Mouse (Mus musculus): ENCODE measurements at regions not wholly inside any gene's neighbourhood (a gene's known extent, or its start where the extent isn't known, plus 50 kb on each side); places are given as distances from the start of the nearest gene placed in this dataset.

DNA sequence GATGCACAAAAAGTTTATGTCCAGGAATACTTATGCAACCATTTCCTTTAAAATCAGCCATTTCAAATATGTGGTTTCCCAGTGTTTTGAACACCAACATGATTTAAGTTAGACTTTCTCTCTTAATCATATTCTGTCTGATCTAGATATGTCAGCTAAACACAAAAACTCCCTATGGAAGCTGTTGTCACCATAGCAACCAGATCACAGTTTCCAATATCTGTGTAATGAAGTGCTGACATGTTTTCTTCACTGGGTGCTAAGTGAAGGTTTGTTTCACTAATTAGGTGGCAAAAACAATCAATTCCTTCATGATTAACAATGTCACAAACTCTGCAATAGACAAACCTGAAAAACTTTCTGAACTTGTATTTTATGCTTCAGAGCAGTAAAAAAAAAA, 615.9 kb upstream of the Ccng1 start:
- no peak for DNase-seq

DNA sequence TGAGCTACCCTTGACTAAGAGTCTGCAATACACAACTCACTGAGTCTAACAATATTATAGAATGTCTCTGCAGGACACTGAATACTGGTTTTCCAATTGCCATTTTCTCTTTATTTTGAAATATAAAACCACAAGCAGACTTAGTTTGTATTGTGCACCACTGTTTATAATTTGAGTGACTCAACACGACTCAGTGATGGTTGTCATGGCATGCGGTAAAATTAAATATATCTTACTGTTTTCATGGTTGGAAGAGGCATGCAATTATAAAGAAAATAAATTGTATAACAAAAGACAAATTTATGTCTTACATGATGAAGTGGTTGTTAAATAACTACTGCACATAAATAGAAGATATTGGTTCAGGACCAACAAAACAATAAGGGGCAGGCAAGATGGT, 586.0 kb upstream of the Ccng1 start:
- no peak for DNase-seq

DNA sequence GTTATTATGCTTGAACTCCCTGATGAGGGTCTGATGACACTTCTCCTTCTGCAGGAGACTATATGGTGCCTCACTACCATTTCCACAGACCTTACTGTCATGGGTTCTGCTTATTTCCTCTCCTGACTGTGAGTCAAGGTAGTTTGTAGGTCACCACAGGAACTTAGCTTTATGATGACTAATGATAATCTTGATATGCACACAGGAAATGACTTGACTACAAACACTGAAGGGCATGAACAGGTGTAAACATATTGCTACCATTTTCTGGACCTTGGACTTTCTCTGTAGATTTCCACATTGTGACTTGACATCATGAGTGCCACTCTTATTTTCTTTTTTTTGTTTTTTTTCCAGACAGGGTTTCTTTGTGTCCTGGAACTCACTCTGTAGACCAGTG, 585.3 kb upstream of the Ccng1 start:
- no peak for DNase-seq

DNA sequence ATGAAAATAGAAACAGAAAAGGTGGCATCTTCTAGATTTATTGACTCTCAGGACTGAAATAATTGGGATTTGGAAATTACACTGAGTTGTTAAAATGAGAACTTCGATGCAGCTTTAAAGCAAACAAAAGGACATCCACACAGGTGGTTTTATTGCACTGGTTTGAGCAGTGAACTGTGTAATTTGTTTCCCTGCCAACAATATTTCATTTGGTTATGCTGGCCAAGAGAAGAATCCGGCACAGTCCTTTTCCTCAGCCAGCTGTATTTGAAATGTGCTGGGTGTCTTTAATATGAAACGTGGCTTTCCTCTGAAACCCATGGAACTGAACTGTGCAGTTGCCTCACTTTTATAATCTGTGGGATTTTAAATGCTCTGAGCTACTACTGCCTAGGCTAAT, 582.0 kb upstream of the Ccng1 start:
- DNase-seq = peak; percentile 12 to 14

DNA sequence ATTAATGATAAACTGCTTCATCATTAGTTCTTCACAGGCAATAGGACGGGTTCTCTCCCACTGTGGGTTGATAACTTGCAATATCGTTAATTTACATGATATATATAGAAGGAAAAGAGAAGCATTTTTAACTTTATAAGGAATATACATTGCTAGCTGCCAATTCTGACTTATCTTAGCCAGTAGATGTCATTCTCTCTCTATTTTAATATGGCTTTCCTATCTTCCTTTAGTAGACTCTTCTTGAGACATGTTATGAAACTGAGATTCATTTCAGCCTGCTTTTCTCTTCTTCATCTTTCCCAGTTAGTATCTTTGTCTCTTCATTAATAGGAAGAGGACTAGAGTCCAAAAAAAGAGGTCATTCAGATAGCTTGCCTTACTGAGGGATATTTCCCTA, 578.6 kb upstream of the Ccng1 start:
- no peak for DNase-seq

Measured in cerebellum, adult 18-20 months (tissue).